Mouse (Mus musculus) lung, postnatal 0 days (tissue): ENCODE measurements around the gene Vps72.

Experiments
- CTCF ChIP-seq: IDR thresholded peaks from 2 replicates; pipeline ENCODE4 v1.5.1; 2016; ENCODE audit warnings: antibody characterized with exemption, mild to moderate bottlenecking
- EP300 ChIP-seq: IDR thresholded peaks from 2 replicates; pipeline ENCODE4 v1.6.1; 2016; ENCODE audit warnings: antibody characterized with exemption, mild to moderate bottlenecking, control low read depth

GRCm38 (mm10) chr3:95164256-95164550 is 53.4 kb downstream of the Vps72 start:
- no peak for TF ChIP-seq EP300
- no peak for TF ChIP-seq CTCF
